Mouse (Mus musculus) gastrocnemius, adult 18-20 months (tissue): Measurements from ENCODE around the gene Cbarp. TPM values are rescaled to one million over a fixed set of nuclear protein-coding genes. Genes with fewer than 3 reads are reported as not detected.

Experiments
- DNase-seq: peaks from one replicate; pipeline ENCODE4 v3.0.0; 2021; ENCODE audit warnings: low spot score
- total RNA-seq, 2 experiments: library from RNA; stranded (reverse); gene quantifications; 2 replicates each; pipeline ENCODE4 v1.2.3; 2021

Cbarp gene
- total RNA-seq, 2 experiments from 2014 or later: 1.6 to 1.9 TPM

DNA sequence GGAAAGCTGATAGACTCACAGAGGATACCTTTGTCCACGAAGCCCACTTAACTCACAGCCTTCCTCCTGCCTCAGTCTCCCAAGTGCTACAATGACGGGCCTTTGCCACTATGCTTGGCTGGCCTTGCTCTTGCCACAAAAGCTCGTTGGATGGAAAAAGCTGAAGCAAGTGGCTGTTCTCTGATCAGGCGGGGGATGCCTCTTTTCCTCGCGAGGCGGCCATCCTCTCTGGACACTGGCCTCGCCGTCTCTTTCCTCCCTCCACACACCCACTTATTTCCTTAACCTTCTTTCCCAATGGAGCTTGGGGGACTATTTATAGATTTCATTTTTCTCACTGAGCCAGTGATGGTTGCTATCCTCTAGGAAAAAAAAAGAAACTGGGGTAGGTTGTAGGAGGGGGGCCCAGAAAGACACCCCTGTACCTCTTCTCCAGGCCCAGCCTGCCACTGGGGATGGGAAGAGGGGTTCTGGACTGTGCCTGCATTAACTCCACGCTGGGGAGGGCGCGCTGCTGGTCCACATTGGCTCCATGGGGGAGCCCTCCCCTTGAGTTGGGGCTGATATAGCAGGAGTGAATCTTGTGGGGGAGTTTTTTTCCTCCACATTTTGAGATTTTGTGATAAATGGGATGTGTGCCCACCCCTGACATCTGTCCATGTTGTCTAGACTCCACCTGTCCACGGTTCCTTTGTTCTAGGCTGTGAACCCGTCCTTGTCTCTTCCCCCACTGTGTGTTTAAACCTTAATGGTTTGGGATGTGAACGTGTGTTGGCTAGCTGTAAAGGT lies 16.7 kb upstream of the Cbarp start:
- no peak for DNase-seq

DNA sequence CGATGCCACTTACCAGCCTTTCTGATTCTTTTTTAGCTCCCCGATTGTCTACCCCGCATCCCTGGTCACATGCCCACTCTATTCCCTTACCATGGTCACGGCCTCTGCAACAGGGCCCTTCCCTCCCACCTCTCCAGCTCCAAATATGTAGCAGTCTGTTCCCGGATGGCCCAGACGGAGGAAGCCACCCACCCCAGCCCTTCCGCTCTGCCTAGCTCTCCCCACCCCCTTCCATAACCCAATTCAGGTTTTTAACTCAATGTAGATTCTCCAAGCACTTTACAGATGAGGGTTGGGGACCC lies 16.1 kb upstream of the Cbarp start:
- DNase-seq: no peak

- no peak for DNase-seq
These were observed 15.5 kb upstream of the Cbarp start for GRCm38 (mm10) chr10:80156002-80156751.

DNA sequence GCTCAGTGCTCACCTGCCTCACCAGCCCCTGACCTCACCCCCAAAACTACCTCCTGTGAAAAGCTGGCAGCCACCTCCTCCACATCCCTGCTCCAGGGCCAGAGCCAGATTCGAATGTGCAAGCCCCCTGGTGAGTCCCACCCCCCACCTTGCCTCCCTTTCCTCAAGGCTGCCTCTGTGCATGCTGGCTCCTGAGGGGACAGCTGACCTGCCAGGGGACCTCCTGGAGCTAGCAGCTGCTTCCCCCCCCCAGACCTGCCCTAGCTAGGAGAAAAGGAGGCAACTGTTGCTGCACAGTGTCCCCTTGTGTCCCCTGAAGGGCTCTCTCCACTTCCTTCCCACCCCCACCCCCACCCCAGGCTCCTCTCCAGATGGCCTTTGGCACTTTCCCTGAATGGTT lies 14.6 kb upstream of the Cbarp start:
- DNase-seq: no peak

DNA sequence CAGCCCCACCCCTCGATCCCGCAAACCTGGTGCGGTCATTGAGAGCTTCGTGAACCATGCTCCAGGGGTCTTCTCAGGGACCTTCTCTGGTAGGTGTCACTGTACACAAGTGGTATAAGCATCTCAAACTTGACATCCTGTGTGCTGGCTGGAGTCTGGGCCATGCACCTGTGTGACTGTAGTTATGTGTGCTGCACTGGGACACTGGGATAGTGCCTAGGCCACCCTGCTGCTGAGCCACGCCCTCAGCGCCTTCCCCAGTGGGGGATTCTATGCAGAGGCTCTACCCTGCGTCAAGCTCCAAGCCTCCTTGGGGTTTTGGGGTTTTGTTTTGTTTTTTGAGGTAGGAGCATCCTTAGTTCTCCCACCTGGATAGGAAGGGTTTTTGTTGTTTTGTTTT lies 13.7 kb upstream of the Cbarp start:
- no peak for DNase-seq

DNA sequence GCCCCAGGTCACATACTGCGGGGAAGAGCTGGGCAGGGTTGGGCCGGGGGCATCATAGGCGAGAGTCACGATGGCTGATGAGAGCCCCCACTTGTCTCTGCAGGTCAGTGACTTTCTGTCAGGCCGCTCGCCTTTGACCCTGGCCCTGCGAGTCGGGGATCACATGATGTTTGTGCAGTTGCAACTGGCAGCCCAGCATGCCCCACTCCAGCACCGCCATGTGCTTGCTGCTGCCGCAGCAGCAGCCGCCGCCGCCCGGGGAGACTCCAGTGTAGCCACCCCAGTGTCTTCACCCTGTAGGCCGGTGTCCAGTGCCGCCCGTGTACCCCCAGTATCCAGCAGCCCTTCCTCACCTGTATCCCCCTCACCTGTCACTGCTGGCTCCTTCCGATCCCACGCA lies 13.1 kb upstream of the Cbarp start:
- DNase-seq: no peak

DNA sequence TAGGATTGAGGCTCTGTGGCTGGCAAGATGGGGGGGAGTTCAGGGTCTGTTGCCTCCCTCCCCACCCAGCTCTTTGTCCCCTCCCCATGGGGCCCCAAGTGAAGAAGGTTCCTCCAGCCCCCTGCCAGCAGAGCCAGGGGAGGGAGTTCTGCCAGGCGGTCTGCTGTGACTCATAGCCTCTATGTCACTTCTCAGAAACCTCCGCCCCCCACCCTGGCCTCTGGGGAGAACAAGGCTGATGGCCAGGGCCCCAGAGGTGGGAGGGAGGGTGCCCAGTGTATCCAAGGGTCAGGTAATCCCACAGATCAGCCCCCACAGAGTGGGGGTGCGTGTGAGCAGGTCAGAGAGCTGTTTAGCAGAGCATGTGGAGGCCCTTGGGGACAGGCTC lies 12.2 kb upstream of the Cbarp start:
- DNase-seq: no peak

GRCm38 (mm10) chr10:80152071-80152872 lies 11.6 kb upstream of the Cbarp start:
- no peak for DNase-seq

GRCm38 (mm10) chr10:80151211-80152034 lies 10.8 kb upstream of the Cbarp start:
- peak; percentile 55 for DNase-seq

GRCm38 (mm10) chr10:80150226-80151210 lies 9.9 kb upstream of the Cbarp start:
- DNase-seq: no peak

- DNase-seq: peak; percentile 96
These were observed 8.9 kb upstream of the Cbarp start for GRCm38 (mm10) chr10:80149291-80150225.

DNA sequence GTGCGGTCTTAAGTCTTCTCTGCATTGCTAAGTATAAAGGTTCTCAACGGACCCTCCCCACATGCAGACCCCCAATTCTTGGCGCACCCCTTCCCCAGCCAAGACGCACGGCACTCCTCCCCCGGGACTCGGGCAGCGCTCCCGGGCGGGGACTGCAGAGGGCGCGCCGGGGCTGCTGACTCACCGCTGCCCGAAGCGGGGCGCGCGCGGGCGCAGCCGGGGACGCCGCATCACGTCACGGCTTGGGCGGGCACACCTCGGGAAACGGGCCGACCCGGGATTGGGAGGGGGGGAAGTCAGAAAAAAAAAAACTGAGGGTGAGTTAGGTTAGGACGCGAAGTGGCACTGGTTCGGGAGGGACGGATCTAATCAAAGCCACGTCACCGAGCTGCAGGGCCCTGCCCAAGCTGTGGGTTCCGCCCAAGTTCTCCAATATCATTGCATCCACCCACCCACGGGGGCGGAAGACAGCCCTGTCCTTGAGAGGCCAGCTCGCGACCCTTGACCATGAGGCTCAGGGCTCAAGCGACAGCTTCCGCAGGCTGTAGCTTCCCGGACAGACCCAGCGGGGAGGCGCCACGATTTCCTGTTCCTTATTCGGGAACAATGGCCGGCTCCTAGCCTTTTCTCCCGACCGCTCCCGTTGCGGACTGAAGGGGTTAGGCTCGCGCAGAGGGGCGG lies 8.1 kb upstream of the Cbarp start:
- DNase-seq: peak; percentile 93

- peak; percentile 90 for DNase-seq
These were observed 7.3 kb upstream of the Cbarp start, which contains the start of gene Midn for GRCm38 (mm10) chr10:80147719-80148601. Midn (plus strand) TSS chr10:80148272.

- no peak for DNase-seq
These were observed 6.6 kb upstream of the Cbarp start for GRCm38 (mm10) chr10:80147146-80147718.

DNA sequence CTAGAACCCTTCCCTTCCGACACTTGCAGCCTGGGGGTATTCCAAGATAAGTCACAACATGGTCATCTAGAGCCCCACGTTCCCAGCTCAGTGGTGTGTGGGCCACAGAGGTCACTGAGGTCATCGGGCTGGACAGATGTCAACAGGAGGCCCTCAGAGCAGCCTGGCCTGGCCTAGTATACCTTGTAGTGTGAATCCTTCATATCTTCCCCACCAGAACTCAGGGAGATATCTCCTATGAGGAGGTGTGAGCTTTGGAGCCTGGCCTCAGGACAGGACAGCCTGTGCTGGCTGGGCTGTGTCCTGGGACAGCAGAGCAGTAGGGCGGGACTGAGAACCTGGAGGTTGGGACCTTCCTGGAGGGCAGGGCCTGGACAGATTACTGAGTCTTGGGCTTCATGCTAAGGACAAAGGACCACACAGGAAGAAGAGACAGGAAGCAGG lies 6.0 kb upstream of the Cbarp start:
- DNase-seq: no peak

DNA sequence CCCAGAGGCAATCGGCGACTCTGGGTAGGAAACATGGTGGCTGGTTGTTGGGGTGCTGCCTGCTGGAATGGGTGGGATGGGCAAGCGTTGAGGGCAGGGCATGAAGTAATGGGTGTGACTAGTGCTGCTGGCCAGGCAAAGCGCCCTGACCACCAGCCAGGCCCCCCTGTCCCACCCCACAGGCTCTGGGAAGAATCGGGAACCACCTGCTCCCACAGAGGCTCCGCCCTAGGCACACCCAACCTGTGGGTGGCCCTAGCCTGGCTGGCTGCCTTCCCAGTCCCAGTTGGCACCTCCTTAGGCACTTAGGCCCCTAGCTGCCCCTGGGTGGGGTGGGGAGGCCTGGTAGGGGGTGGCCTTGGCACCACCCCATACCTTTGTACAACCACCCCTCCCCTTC lies 5.3 kb upstream of the Cbarp start:
- no peak for DNase-seq
